Mouse (Mus musculus): ENCODE measurements around the gene Sh3pxd2a.

The Sh3pxd2a gene

DNA sequence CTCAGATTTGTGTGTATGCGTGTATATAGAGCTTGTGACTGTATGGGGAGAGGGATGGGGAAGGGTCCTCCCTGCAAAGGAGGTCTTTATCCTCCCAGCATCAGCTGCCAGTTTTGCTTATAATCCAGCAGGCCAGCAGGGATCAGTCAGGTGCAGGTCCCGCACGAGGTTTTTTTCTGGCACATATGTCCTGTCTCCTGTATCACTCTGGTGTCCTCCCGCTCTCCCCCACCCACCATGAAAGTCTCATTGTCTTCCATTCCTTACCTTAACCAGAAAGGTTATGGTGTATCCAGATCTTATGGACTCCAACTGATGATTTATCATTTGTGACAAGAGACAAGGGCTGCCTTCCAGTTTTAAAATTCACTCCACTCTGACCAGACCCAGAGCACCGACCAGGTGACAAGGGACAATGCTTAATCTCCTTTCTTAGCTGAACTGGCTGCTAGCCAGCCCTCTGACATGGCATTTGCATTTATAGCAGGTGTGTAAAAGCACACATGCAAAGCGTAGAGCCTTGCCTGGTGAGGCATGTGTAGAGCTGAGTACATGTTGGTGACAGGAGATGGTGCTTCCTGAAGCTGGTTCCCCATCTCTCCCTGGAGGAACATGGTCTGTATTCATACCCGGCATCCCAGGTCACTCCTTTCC, 242.6 kb downstream of the Sh3pxd2a start:
- DNase-seq (ENCODE audit: extremely low read depth, insufficient read length, low spot score) = no peak

DNA sequence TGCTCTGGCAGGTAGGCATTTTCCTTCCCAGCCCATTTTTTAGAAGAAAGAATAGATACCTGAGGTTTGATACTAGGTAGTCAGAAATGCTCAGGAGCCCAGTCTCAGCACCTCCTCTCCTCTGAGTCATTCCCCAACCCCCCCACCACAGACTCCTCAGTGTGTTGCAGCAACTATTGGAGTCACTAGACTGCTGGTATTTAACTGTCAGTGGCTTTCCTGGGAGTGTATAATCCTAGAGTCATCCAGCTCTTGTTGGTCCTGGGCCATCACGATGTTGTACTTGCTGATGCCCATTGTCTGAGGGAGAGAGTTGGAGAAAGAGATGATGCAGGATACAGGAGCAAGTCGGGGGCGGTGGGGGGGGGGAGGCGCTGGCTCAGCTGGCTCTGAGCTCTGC, 243.2 kb downstream of the Sh3pxd2a start:
- DNase-seq (ENCODE audit: extremely low read depth, insufficient read length, low spot score) = peak; percentile 64

DNA sequence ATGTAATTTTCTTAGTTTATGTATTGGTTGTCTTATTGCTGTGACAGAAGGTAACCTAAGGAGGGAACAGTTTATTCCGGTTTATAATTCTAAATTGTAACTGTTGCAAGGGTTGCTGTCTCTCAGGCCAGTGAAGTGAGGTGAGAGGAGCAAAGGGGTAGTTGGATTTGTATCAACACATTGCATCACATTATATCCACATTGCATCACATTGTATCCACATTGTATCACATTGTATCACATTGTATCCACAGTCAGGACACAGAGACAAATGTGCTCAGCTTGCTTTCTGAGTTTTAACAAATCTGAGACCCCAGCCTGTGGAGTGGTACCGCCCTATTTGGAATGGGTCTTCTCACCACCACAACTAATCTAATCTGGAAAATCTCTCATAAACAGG, 244.0 kb downstream of the Sh3pxd2a start:
- DNase-seq (ENCODE audit: extremely low read depth, insufficient read length, low spot score) = no peak

DNA sequence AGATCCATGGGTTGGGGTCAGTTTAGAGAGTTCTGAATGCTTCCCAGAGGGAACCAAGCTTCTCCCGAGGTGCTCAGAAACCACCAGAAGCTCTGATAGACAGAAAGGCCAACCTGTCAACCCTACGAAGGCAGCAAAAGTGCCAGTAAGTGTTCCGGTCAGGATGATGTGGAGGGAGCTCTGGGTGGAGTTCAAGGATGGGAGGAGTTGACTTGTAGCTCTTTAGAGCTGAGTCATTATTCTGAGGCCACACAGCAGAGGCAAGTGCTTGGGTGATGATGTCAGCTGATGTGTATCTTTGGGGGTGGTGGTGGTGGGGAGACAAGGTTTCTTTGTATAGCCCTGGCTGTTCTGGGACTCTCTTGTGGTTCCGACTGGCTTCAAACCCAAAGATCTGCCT, 244.6 kb downstream of the Sh3pxd2a start:
- peak; percentile 81 for DNase-seq (ENCODE audit: extremely low read depth, insufficient read length, low spot score)

DNA sequence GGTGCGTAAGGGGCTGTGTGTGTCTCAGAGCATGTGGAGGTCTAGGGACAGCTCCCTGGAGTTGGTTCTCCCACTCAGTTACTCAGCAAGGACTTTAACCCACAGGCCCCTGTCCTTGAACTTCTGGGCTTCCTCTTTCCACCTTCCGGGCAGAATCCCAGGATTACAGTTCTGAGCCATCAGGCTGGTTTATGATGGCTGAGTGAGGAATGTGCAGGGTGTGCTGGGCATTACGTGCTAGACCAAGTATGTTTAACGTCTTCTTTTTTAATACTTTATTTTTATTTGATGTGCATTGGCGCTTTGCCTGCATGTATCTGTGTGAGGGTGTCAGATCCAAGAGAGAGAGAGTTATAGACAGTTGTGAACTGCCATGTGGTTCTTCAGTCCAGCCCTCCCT, 247.4 kb downstream of the Sh3pxd2a start:
- peak; percentile 47 for DNase-seq (ENCODE audit: extremely low read depth, insufficient read length, low spot score)

DNA sequence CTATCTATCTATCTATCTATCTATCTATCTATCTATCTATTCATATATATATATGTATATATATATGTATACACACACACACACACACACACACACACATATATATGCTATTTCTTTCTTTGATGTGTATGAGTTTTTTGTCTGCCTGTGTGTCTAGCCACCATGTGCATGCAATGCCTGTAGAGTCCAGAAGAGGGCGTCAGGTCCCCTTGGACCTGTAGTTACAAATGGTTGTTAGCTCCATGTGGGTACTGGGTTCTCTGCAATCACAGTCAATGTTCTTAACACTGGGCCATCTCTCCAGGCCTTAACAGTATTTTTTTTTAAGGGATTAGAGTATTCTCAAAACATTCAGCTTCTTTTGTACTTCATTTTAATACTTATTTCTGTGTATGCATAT, 250.7 kb downstream of the Sh3pxd2a start:
- no peak for DNase-seq (ENCODE audit: extremely low read depth, insufficient read length, low spot score)

DNA sequence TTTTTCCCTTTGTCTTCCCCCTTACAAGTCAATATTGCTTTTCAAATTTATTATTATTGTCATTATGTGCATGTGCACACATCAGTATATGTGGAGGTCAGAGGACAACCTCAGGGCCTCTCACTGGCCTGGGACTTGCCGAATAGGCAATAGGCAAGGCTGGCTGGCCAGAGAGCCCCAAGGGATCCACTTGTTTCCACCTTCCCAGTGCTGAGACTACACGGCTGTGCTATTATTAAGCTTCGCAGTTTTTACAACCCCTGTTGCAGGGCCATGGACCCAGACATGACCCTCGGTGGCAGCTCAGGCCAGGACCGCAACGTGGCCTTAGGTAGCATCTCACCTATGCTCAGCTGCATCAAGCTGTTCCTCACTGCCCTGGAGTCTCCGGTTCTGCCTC, 251.8 kb downstream of the Sh3pxd2a start:
- no peak for DNase-seq (ENCODE audit: extremely low read depth, insufficient read length, low spot score)

DNA sequence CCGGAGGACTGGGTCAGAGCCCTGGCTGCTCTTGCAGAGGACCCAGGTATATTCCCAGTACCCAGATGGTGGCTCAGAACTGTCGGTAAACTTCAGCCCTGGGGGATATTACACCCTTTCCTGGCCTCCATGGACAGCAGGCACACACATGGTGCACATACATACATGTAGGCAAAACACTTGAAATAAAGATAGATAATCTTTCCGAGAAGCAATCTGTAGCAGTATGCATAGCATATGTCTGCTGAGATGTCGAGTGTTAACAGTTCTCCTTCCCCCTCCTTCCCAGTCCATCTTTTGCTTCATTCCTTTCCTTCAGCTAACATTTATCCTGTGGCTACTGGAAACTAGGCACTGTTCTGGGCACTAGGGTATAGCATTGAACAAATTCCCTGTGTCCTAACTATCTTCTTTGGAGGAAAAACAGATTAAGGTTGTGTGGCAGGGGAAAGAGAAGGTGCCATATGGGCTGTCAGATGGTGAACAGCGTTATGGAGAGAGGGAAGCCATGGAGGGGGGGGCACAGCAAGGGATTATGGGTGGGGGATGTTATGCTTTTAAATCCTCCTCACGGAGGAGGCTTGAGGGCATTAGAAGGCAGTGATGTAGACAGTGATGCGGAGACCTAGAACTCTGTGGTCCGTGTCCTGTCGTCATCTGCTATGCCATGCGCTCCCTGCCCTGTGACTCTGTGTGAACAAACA, 252.4 kb downstream of the Sh3pxd2a start:
- DNase-seq (ENCODE audit: extremely low read depth, insufficient read length, low spot score) = no peak

DNA sequence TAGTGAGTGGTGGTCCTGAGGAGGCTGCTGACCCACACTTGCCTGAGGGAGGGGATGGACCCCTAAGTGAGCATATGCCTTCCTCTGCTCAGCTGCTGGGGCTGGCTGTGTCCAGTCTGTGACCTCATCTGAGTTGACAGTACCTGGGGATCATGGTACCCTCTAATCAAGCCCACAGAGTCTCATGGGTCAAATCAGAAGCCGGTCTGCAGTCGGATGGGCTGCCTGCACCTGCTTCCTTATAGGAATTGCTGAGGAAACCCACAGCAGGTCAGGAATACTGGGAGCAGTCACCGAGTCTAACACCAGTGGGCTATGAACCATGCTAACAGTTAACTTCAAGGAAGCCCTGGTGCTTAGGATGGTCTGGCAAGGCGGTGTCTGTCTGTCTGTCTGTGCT, 253.8 kb downstream of the Sh3pxd2a start:
- no peak for DNase-seq (ENCODE audit: extremely low read depth, insufficient read length, low spot score)
